Mouse (Mus musculus) thymus, adult 2 months (tissue): ENCODE measurements around the gene Kcnab3.

ENCODE experiments used
- CTCF ChIP-seq: fragments of 200-500 bp; IDR thresholded peaks from 2 replicates; pipeline ENCODE4 v1.5.1; 2012; ENCODE audit warnings: mild to moderate bottlenecking, control low read depth, low read length, moderate library complexity, borderline replicate concordance; ENCODE audit not compliant: control insufficient read depth, poor library complexity, insufficient read depth; ENCODE audit errors: extremely low read depth
- POLR2A ChIP-seq: fragments of 200-500 bp; IDR thresholded peaks from 2 replicates; pipeline ENCODE4 v1.6.1; 2012; ENCODE audit warnings: mild to moderate bottlenecking, low read length, control low read depth, moderate library complexity; ENCODE audit not compliant: control insufficient read depth, poor library complexity, insufficient read depth; ENCODE audit errors: extremely low read depth

GRCm38 (mm10) chr11:69362479-69362878 is 36.4 kb downstream of the Kcnab3 start:
- TF ChIP-seq POLR2A (no peak), CTCF (no peak)
